Mouse (Mus musculus) intestine, postnatal 0 days (tissue): Measurements from ENCODE around the gene Ankrd55. TPM values are rescaled to one million over a fixed set of nuclear protein-coding genes. Genes with fewer than 3 reads are reported as not detected.
A peak's percentile ranks its signal among the peaks of the same experiment; 100 is the strongest.

Source experiments
- ATAC-seq: fragments of 200-750 bp; cut with Nextera tagmentation; 2 replicates; pipeline ENCODE4 v1.8.0; 2017; ENCODE audit warnings: mild to moderate bottlenecking, moderate TSS enrichment, moderate library complexity
- H3K27ac ChIP-seq: fragments of 300-500 bp; sonication (generic); 2 replicates; pipeline ENCODE4 v1.5.1; 2014; ENCODE audit warnings: mild to moderate bottlenecking, low read depth, low read length, moderate library complexity
- H3K27me3 ChIP-seq: fragments of 300-500 bp; sonication (generic); replicated peaks from 2 replicates; pipeline ENCODE4 v1.6.1; 2014; ENCODE audit warnings: low read length, mixed read lengths; ENCODE audit not compliant: control insufficient read depth, insufficient read depth
- H3K36me3 ChIP-seq: fragments of 300-500 bp; sonication (generic); 2 replicates; pipeline ENCODE4 v1.6.1; 2014; ENCODE audit warnings: mild to moderate bottlenecking, moderate library complexity; ENCODE audit not compliant: control insufficient read depth, insufficient read depth
- H3K4me1 ChIP-seq: fragments of 300-500 bp; sonication (generic); replicated peaks from 2 replicates; pipeline ENCODE4 v1.6.1; 2014; ENCODE audit warnings: antibody characterized with exemption, low read length, mixed read lengths; ENCODE audit not compliant: control insufficient read depth, insufficient read depth
- H3K4me2 ChIP-seq: fragments of 300-500 bp; sonication (generic); replicated peaks from 2 replicates; pipeline ENCODE4 v1.6.1; 2014; ENCODE audit warnings: low read depth, mild to moderate bottlenecking, moderate library complexity
- H3K4me3 ChIP-seq: fragments of 300-500 bp; sonication (generic); 2 replicates; pipeline ENCODE4 v1.5.1; 2014; ENCODE audit warnings: low read depth, low read length
- H3K9ac ChIP-seq: fragments of 300-500 bp; sonication (generic); 2 replicates; pipeline ENCODE4 v1.6.1; 2014; ENCODE audit warnings: mild to moderate bottlenecking, low read depth, low read length
- H3K9me3 ChIP-seq: fragments of 300-500 bp; sonication (generic); 2 replicates; pipeline ENCODE4 v1.6.1; 2016; ENCODE audit warnings: mixed run types; ENCODE audit not compliant: control insufficient read depth
- CTCF ChIP-seq: sonication (generic); IDR thresholded peaks from 2 replicates; pipeline ENCODE4 v1.5.1; 2016; ENCODE audit warnings: low read depth, mild to moderate bottlenecking, control low read depth, antibody characterized with exemption, moderate library complexity
- WGBS: fragments of 180-500 bp; shearing (Covaris S2); extraction: QIAGEN DNeasy Blood & Tissue Kit; methylation state at CpG from one replicate; pipeline ENCODE4 v1.1.7; 2014; 5-methylcytosine and 5-hydroxymethylcytosine counted together
- polyA plus RNA-seq: library from polyadenylated mRNA; unstranded; fragments of >200 nt; fragmentation: Nextera tagmentation; extraction: Ambion mirVana; gene quantifications from 2 replicates; pipeline ENCODE4 v1.2.1, GENCODE M21; 2015

Gene Ankrd55
- polyA plus RNA-seq, 1 experiment from 2014 or later: 0.47 TPM

- no peak overlapping the region for H3K27ac ChIP-seq
- H3K36me3 ChIP-seq: no peaks in the 10 kb centered on the region
- TF ChIP-seq CTCF: no peak
- no peaks in the 10 kb centered on the region for H3K27me3 ChIP-seq
- no peak overlapping the region for H3K9ac ChIP-seq
- H3K4me2 ChIP-seq: no peak overlapping the region
- 93% methylated on average over 4 of the region's 4 CpGs for WGBS
- H3K4me1 ChIP-seq: no peaks in the 10 kb centered on the region
- no peak overlapping the region for H3K4me3 ChIP-seq
- H3K9me3 ChIP-seq: no peaks in the 10 kb centered on the region
- no peak for ATAC-seq
Observed at GRCm38 (mm10) chr13:112371729-112372128, 83.5 kb downstream of the Ankrd55 start.

DNA sequence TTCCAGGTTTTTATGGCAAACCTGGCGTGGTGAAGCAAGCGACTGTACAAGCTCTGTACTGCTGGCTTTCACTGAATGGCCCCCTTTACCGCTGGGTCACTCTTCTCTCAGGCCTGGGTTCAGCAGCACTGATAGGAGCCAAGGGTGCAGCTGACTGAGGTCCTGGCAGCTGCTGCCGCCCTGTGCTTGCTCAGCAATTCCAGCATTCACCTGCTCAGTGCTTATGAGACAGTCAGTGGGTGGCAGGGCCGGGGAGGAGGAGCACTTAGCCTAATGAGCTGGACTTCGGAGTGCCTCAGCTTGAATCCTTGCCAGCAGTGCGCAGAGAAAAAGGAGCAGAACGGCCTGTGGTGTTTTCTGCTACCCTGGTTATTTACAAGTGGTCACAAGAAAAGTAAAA, 87.5 kb downstream of the Ankrd55 start:
- TF ChIP-seq CTCF: no peak
- H3K27ac ChIP-seq: no peak overlapping the region
- no peak overlapping the region for H3K9ac ChIP-seq

DNA sequence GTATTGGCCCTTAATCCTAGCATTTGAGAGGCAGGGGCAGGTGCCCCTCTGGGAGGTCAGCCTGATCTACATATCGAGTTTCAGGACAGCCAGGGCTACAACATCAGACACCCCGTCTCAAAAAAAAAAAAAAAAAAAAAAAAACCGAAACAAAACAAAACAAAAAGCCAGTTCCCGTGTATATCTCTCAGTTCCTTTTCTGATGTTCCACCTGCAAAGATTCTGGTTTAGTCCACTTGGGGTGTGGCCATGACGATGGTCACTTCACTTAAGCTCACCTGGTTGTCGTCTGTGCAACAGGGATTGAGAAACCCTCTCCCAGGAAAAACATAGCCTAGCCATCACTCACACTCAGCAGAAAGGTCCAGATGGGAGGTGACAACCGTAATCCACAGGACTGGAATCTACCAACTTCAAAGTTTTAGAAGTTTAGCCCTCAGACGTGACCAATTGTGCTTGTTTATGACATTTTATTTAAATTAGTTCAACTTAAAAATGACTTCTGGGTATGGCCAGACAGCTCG, 90.6 kb downstream of the Ankrd55 start:
- ATAC-seq: no peak
- H3K4me3 ChIP-seq: no peak overlapping the region
- H3K27ac ChIP-seq: no peak overlapping the region
- H3K9me3 ChIP-seq: no peaks in the 10 kb centered on the region
- 80% methylated on average over 9 of the region's 9 CpGs for WGBS
- H3K4me2 ChIP-seq: no peak overlapping the region
- H3K9ac ChIP-seq: no peak overlapping the region
- no peak for TF ChIP-seq CTCF
- no peaks in the 10 kb centered on the region for H3K36me3 ChIP-seq
- H3K27me3 ChIP-seq: no peaks in the 10 kb centered on the region
- no peaks in the 10 kb centered on the region for H3K4me1 ChIP-seq

More for the DNA sequence above, 87.5 kb downstream of the Ankrd55 start:
- peak; percentile 74; the same call in 1 of the 2 replicates for ATAC-seq
- Histone ChIP-seq H3K4me1 (no peaks in the 10 kb centered on the region), H3K4me3 (no peak overlapping the region), H3K36me3 (no peaks in the 10 kb centered on the region), H3K4me2 (no peak overlapping the region), H3K9me3 (no peaks in the 10 kb centered on the region), H3K27me3 (no peaks in the 10 kb centered on the region)
- 28% methylated on average over 8 of the region's 8 CpGs for WGBS

GRCm38 (mm10) chr13:112381476-112381875, 93.2 kb downstream of the Ankrd55 start:
- H3K4me1 ChIP-seq: no peaks in the 10 kb centered on the region
- H3K9me3 ChIP-seq: no peaks in the 10 kb centered on the region
- H3K36me3 ChIP-seq: no peaks in the 10 kb centered on the region
- WGBS: 68% methylated on average over 2 of the region's 2 CpGs
- no peak overlapping the region for H3K4me3 ChIP-seq
- no peaks in the 10 kb centered on the region for H3K27me3 ChIP-seq
- H3K9ac ChIP-seq: no peak overlapping the region
- ATAC-seq: no peak
- TF ChIP-seq CTCF: no peak
- no peak overlapping the region for H3K27ac ChIP-seq
- H3K4me2 ChIP-seq: no peak overlapping the region

- no peak overlapping the region for H3K27ac ChIP-seq
- ATAC-seq: no peak
Observed at GRCm38 (mm10) chr13:112382457-112382856, 94.2 kb downstream of the Ankrd55 start.

GRCm38 (mm10) chr13:112382956-112383355, 94.7 kb downstream of the Ankrd55 start:
- Histone ChIP-seq H3K9me3 (no peaks in the 10 kb centered on the region), H3K9ac (no peak overlapping the region), H3K27me3 (no peaks in the 10 kb centered on the region), H3K4me1 (no peaks in the 10 kb centered on the region), H3K36me3 (no peaks in the 10 kb centered on the region), H3K27ac (no peak overlapping the region), H3K4me2 (no peak overlapping the region), H3K4me3 (no peak overlapping the region)
- TF ChIP-seq CTCF: no peak
- WGBS: 60% methylated on average over 3 of the region's 3 CpGs
- no peak for ATAC-seq

More at GRCm38 (mm10) chr13:112382457-112382856, 94.2 kb downstream of the Ankrd55 start:
- no peaks in the 10 kb centered on the region for H3K36me3 ChIP-seq
- WGBS: 48% methylated on average over 4 of the region's 4 CpGs
- H3K4me2 ChIP-seq: no peak overlapping the region
- H3K4me1 ChIP-seq: no peaks in the 10 kb centered on the region
- H3K9ac ChIP-seq: no peak overlapping the region
- no peak overlapping the region for H3K4me3 ChIP-seq
- no peak for TF ChIP-seq CTCF
- H3K27me3 ChIP-seq: no peaks in the 10 kb centered on the region
- no peaks in the 10 kb centered on the region for H3K9me3 ChIP-seq
